Mouse (Mus musculus) right cerebral cortex, postnatal 36 days (tissue): ENCODE data around the gene Pdlim4.
A peak's percentile ranks its signal among the peaks of the same experiment; 100 is the strongest.
"Not testable (repeated sequence)": the region's sequence is repeated elsewhere in the genome, so short reads cannot be mapped to it uniquely, and the experiment has no call there.

ENCODE experiments used
- DNase-seq, 2 experiments: peaks; one replicate each; pipeline ENCODE4 v3.0.0; 2022; ENCODE audit warnings: low spot score in 2 of 2, mixed read lengths in 1 of 2

The Pdlim4 gene

DNA sequence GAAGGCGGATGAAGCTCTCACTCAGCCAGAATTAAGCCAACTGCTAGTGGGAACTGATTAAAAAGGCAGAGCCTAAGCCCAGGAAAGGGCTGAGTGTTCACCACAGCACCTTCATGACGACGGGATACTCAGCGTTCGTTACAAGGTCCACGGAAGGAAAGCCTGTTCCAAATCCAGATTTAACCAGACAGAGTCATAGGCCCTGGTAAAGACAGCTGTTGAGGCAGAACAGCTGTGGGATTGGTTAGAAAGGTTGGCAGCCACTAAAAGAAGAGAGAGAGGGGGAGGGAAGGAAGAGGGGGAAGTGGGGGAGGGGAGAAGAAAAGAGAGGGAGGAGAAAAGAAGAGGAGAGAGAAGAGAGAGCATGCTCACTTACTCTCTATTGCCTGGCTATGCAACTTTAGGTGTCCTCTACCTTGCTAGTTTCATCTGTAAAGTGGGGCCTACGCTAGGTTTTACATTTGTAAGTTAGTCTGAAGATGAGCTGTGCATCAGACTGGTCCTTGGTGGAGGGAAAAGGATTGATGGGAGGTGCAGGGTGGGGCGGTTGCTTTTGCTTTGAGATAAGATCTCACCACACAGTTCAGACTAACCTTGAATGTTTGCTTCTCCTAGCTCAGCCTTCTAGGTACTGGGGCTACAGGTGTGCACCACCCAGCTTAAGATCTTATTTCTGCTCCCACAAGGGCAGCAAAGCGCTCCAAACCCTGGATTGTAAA, 5.9 kb downstream of the Pdlim4 start:
- DNase-seq: no peak

DNA sequence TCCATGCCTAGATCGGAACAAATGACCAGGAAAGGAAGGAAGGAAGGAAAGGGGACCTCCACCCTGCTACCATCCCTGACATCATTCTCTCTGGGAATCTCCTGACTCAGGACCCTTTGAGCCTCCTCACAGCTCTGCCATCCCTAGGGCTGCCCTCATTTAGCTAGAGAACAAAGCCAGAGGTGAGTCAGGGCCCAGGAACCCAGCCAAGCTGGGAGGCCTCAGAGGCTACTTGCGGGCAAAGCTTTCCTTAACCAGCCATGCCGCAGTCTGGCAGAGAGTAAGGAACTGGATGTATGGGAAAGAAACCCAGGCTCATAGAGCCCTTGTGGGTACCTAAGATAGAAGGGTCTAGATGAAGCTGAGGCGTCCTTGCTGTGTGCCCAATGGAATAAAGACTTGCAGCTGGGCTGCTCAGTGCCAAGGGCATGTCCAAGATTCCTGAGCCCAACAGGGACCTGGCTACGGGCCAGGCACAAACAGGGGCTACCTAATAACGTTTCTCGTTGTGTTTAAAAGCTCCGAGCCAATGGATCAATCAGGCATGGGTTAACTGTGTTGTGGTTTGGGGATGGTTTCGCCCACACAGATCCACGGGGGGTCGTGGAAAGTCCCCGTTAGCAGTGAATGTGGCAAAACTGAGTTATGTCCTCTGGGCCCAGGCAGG, 6.6 kb downstream of the Pdlim4 start:
- DNase-seq: no peak

DNA sequence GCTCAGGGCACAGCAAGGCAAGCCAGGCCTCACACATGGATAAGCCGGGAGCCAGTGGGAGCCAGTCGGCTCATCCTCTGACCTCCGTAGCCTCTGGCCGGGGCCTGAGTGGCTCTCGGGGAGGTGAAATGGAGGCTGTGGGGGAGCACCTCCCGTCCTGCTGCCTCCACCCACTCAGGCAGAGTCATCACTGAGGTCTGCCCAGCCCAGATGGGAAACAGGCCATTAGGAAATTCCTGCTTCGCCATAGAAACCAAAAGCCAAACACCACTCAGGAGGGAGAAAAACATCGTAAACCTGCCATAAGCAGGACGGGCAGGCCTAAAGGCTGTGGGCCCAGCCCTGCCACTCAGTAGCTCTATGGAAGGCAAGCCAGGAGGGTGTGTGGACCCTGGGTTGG, 8.5 kb downstream of the Pdlim4 start:
- DNase-seq: no peak

DNA sequence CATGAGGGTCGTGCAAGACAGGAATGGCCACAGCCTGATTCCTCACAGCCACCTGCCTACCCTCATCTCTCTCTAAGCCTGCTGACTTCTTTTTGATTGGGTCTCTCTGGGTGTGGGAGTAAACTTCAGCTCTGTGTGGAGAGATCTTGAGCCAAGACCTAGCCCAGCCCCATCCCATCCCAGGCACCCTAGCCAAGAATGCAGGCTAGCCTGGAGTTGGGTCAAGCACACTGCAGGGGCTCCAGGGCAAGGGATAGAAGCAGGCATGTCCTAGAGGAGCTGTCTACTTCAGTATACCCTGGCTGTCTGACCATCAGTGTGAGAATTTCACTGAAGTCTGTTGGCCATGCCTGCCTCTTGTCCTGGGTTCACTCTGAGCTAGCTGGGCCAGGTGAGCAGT, 9.3 kb downstream of the Pdlim4 start:
- no peak for DNase-seq

DNA sequence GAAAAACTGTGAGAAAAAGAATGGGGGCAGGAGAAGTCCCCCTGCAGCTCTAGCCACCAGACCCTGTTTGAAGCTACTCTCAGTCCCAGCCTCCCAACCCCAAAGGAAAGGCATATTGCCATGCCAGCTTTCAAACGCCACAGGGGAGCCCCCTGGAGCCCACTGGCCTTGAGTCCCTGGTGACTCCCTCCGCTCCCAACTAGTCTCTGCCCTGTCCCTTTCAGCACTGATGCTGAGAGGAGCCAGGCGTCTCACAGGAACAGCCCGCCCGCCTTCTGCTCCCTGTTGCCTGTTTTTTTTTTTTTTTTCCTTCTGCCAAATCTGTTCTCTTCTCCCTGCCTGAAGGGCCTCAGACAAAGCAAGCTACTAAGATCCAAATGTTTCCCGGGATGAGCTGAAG, 10.2 kb downstream of the Pdlim4 start:
- DNase-seq: no peak

DNA sequence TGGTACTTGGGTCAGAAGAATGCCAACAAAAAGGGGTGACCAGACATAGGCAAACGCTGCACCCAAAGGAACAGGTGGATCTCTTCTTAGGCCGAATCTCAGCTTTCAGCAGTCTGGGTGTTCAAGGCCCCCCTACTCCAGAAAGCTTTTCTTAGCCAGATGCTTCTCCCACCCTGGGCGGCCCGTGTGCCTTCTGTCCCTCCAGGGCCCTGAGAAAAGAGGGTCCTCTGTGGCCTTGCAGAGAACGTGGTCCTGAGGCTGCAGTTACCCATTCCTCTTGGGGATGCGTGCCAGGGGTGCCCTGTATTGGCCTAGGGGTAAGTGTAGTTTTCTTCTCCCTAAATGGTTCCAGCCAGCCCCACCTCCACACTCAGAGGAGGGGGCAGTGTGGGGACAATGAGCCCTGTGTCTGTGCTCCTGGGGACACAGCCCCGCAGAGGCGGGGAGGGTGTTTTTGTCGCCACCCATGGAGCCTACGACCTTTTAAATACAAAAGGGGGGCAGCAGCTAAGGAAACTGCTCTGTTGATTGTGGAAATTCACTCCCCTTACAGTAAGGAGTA, 10.7 kb downstream of the Pdlim4 start:
- no peak for DNase-seq

DNA sequence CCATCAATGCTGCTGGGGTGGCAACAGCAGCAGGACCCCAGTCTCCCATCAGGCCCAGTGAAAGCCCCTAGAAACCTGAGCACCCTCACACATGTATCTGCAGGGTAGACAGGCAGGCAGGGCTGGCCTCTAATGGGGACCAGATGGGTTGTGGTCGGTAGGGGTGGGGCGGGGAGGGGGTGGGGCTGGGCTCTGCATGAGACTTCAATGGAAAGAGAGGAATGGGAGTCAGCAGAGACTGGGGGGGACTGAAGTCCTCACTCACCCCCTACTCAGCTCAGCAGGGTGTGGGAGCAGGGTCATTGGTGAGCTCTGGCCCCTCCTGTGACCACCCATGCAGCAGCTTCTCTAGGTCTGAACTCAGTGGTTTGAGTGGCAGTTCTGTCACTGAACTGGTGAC, 11.4 kb downstream of the Pdlim4 start:
- DNase-seq: no peak

DNA sequence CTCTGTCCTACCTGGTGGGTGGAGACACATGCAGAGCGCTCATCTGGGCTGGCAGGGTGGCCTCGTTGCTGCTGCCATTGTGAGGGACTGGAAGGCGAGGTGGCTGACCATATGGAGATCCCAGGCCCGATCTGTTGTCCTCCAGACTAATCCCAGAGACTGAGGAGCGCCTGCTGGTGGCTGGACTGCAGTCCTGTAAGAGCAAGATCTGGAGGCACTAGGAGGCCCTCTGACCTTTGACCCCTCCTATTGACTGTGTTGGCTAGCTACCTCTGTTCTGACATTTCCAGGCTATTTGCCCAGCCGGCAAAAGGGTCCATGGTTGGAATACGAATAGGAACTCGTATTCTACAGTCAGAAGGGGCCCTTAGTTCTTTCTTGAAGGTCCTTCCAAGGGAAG, 12.7 kb downstream of the Pdlim4 start:
- DNase-seq: no peak

DNA sequence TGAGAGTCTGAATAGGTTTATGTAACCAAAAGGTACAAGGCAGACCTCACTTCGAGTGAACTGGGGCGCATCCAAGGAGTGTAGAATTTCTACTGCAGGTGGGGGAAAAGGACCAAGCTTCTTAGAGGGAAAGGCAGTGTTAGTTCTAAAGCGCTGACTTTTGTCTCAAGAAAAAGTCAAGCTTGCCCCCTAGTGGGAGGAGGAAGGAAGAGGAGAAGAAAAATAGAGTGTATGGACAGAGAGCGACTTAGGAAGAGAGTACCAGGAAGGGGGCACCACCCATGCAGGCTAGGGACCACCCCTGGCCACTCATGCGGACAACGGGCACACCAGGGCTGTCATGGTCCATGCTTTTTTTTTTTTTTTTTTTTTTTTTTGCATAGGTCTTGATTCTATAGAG, 14.6 kb downstream of the Pdlim4 start:
- no peak for DNase-seq

DNA sequence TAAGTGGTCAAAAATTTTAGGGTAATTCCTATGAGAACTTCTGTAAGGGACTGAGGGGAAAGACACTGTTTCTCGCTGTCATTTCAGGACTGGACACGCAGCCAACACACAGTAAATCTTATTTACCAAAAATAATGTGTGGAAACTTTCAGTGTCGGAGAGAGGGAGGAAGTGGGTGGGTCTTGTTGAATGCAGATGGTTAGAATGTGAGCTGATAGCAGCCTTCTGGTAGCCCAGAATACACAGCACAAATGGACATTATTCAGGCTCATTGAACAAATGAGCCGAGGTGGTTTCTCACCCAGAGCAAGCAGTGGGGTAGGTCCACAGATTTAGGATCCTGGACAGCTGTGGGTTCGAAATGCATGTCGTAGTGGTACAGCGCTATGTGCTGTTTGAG, 15.7 kb downstream of the Pdlim4 start:
- DNase-seq: no peak

DNA sequence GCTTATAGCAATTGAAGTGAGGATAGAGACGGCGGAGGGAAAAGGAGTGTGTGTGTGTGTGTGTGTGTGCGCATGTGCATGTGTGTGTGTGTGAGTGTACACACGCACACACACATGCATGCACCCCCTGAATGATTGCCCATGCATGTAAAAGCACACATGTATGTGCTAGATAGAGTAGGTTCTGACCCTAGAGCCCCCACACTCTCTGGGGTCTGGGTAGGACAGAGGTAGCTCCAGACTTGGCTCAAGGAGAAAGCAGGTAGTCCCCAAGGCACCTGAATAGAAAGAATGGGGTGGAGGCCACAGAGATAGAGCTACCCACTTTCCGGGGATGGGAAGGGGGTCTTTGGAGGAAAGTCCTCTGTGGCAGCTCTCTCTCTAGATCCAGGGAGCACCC, 16.7 kb downstream of the Pdlim4 start:
- no peak for DNase-seq

DNA sequence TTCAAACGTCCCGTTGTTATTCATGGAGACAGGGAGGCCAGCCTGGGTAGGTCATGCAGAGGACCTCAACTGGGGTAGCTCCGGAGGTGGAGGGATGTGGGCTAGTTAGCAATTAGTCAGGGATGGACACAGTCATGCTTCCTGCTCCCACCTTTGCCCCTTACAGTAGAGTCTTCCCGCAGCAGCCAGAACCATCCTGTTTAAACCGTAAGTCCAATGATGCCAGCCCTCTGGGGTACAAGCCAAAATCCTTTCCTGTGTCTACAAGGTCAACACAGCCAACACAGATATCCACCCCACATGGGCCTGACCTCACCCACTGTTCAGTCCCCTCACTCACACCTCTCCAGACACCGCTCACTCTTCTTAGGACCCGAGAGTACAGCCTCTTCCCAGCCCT, 17.7 kb downstream of the Pdlim4 start:
- DNase-seq: no peak

DNA sequence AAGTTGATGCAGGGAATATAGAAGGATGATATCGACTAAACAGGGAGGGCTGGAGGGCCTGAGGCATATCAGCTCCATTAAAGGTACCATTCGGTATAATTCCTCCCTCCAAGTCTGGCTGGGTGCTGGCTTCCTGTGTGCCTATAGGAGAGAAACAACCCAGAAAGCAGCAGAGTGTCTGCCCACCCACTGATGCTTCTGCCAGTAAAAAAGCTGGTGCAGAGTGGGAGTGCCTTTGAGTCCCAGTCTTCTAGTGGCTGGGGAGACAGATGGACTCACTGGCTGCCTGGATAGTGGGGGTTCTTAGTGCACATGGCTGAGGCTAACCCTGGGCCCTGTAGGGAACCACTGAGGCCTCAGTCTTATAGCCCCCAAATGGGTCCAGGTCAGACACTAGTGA, 18.6 kb downstream of the Pdlim4 start:
- peak in 1 of 2 experiments; percentile 32 for DNase-seq

DNA sequence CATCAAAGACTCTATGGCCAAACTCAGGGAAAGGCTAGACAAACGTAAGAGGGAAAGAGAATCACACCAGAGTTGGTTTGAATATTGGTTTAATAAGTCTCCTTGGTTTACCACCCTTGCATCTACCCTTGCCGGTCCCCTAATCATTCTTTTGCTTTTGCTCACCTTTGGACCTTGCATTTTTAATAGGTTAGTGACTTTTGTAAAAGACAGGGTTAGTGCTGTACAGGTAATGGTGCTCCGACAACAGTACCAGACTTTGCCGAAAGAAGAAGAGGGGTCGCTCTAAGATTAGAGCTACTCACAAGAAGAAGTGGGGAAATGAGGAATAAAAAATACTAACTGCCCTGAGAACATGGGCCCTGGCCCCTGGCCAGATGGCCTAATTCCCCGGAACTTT, 28.1 kb downstream of the Pdlim4 start:
- DNase-seq: no peak

DNA sequence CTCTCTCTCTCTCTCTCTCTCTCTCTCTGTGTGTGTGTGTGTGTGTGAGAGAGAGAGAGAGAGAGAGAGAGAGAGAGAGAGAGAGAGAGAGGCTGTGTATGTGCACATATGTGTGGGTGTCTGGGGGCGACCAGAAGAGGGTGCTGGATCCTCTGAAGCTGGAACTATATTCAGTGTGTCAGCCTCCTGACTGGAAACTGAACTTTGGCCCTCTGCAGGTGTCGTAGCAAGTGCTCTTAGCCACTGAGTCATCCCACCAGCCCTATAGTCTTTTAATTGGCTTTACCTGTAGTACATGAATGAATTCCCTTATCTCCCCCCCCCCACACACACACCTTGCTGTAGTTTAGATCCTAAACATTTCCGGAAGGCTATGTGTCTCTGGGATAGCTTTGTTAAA, 35.9 kb downstream of the Pdlim4 start:
- not testable (repeated sequence) for DNase-seq

DNA sequence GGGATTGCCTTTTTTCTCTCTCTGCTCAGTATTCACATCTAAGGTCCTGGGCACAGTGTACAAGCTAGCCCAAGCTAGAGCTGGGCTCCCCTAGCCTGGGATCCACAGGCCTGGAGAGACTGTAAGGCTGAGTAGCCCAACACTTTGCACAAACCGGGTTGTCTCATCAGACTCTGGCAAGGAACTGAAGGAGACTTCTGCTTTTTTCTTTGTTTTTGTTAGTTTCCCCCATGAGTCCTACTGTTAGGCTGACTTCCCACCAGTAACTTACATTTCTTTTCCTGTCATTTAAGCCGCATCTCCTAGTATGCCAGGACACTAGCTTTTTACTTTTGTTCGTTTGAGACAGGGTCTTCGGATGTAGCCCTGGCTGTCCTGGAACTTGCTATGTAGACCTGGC, 39.8 kb downstream of the Pdlim4 start:
- no peak for DNase-seq

DNA sequence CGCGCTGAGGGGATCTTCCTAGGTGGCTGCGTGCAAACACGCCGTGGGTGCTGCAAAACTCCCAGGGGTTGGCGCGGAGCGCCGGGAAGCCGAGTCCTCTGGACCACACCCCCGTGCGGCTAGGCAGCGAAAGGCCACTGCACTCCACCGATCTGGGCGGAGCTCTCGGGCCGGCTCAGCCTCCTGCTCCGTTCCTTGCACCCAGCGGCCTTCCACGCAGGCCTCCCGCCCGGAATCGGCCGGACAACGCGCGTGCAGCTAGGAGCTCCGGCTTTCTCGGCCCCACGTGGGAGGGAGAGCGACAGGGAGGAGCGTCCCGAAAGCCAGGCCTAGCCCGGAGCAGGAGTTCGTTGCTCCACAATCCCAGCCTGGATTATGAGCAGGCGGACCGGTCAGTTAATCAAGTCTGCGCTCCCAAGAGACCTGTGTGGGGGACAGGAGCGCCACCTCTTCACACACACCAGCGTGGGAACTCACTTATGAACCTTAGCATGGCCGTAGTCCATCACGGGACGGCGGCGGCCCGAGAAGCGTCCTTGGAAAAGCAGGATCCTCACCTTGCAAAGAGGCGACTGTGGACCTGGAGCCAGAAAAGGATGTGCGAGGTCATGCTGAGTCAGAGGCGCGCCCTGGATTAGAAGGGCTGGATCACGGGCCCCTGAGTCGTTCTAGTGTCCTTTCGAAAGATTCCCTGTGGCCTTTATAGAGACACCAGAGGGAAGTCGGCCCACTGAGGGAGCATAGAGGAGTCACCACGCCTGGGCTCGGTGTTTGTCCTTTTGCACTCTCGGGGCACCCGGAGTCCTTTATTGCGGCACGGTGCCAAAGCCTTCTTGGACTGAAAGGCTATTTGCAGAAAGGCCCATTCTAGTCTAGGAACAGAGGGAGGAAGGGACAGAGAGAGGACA, 40.5 kb downstream of the Pdlim4 start, which contains the start of gene Slc22a4:
TSS of gene Slc22a4 (minus strand) at position 47 of the 908 bp plus-strand sequence.
- DNase-seq: peak; percentile 29 to 50

DNA sequence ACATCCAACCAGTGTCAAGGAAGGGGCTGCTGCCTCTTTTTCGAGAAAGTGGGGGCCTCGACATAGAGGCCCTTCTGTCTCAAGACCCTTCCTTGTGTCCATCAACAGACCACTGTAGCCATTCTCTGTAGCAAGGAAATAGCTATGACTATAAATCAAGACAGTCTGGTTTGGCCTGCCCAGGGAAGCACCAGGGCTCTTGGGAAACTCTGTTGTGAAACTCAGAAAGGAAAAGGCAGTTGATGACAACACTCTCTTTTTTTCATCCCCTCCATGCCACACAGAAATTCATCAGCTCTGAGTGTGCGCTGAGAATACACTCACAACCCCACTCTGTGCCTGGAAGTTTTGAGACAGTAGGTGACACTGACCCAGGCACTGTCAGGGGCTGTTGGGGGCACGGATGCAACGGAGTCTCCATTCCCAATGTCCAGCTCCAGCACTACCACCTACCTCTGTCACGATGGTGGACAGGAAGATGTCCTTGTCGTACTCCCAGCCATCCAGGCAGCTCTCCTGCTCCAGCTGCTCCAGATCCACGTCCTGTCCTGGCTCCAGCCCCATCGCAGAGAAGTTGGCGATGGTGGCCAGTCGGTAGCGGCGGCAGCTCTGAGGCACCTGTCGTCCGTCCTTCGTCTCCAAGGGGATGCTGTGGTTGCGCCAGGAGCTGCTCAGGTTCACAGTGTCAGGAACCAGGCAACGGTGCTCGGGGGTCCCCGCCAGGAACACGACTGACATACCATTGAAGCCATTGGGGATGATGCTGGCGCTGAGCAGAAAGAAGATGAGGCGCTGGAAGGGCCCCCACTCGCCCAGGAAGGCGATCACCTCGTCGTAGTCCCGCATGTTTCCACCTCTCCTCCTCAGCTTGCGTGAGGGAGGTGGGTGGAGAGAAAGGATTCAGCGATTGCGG, 41.4 kb downstream of the Pdlim4 start:
- no peak for DNase-seq

DNA sequence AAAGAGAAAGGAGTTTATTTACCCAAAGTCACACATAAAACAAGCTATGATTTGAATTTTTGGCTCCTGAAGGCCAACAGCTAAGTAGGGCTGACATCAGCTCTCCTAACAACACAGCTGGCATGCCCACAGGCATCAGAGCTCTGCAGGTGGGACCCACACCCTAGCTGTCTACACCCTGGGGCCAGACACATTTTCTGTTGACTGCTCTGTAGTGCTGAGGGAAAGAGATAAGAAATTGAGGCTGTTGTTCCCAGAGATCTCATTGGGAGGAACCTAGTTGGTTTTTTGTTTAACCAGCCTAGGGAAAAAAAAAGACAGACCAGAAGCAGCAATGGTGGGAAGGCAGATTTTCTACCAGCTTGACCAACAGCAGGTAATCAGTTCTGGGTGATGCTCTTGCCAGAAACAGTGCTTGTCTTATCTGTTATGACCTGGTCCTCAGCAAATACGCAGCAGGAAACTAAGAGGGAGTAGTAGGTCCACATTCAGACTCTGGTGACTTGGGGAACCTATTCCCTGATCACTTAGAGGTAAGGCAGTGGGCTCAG, 42.2 kb downstream of the Pdlim4 start:
- no peak for DNase-seq

DNA sequence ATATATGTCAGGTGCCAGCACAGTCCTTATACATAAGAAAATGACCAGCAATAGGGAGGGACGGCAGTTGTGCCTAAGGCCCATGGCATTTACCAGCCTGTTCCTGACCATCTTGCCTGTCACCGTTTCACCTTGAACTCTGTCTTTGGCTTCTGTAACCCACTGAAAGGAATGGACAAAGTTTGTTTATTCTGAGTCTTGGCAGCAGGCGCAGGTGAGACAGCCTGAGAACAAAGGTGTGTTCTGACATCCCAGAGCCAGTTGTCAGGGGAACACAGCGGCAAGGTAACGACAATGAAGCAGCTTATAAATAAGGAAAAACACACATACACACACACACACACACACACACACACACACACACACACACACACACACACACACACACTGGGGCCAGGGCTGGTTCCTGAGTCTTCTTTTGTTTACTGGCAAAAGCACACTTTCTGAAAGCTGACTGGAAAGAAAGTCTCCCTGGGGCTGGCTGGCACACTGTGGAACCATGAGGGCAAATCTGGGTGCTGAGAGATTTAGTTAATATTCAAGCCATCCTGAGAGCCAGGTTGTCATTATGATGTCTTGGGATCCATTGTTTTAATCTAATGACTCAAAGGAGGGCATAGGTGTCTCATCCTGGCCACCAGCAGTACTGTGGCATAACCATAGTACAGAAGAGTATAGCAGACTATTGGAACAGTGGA, 47.3 kb downstream of the Pdlim4 start:
- DNase-seq: no peak
